Mouse (Mus musculus) mouse trophoblast stem cell (cell line): ENCODE measurements around the gene Sapcd1.

Source experiments
- in situ Hi-C, 2 experiments: fragments of 300-500 bp; cut with MseI, MboI; formaldehyde crosslinking; loops; 2 replicates in 1 of 2; 3 replicates in 1 of 2; pipeline ENCODE4 v1.15.1; 2025

Gene Sapcd1

GRCm38 (mm10) chr17:35027277-35028068, at the start of gene Sapcd1:
Gene Sapcd1 (minus strand): TSS chr17:35028016.
- in situ Hi-C loops: no loop called here

DNA sequence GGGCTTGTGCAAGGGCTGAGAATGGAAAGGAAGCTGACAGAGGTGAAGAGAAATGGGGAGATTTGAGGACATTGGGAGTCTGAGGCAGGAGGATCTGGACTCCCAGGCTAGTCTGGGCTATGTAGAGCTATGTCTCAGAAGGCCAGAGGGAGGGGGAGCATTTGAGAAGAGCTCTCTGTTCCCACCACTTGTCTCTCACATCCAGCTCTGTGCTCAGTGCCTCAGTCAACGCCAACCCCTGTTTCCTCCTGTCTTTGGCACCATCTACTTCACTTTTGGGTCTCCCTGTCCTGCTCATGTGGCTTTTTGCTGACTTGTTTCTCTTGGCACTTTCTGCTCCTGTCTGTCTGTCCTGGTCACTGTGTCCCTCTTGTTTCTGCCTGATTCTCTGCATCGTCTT, 49.5 kb upstream of the Sapcd1 start:
- in situ Hi-C loops: no loop called here

- in situ Hi-C loops: no loop called here
Observed at GRCm38 (mm10) chr17:35076507-35077176, 48.8 kb upstream of the Sapcd1 start, which contains the start of gene Ly6g6e. Gene Ly6g6e (plus strand): TSS chr17:35076902.

GRCm38 (mm10) chr17:35074097-35074496, 46.3 kb upstream of the Sapcd1 start:
- in situ Hi-C loops: no loop called here

GRCm38 (mm10) chr17:35071454-35071853, 43.6 kb upstream of the Sapcd1 start:
- in situ Hi-C loops: no loop called here

GRCm38 (mm10) chr17:35070556-35071229, 42.9 kb upstream of the Sapcd1 start:
- in situ Hi-C loops: no loop called here

DNA sequence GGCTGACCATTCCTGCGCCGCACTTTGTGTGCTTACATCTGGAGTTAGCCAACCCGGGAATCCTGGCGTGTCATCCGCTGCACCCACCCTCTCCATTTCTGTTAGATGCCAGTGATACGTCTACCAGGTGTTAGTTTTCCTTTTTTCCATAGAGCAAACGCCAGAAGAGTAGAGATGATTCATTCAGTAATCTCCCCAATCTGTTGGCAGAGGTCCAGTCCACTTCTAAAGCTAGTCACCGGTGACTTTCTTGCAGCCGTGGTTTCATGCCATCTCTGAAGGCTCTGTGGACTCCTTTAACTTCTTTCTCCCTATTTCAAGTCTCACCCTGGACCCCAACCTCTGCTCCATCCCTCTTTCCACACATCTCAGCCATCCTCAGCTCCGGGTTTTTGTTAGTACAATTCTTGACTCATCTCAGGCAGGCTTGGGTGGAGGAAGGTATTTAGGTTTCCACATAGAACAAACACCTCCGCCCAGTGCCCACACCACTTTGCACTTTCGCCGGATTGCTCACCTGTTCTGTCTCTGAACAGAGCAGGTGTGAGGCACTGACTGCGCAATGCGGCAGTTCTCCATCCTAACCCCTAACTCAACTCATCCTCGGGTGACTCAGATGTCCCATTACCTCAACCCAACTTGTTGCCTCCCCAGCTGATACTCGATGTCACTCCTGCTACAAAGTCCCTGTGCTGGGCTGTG, 40.5 kb upstream of the Sapcd1 start:
- in situ Hi-C loops: no loop called here

GRCm38 (mm10) chr17:35066084-35066483, 38.3 kb upstream of the Sapcd1 start, which contains the start of gene Mpig6b:
Gene Mpig6b (minus strand): TSS chr17:35066184.
- in situ Hi-C loops: no loop called here

DNA sequence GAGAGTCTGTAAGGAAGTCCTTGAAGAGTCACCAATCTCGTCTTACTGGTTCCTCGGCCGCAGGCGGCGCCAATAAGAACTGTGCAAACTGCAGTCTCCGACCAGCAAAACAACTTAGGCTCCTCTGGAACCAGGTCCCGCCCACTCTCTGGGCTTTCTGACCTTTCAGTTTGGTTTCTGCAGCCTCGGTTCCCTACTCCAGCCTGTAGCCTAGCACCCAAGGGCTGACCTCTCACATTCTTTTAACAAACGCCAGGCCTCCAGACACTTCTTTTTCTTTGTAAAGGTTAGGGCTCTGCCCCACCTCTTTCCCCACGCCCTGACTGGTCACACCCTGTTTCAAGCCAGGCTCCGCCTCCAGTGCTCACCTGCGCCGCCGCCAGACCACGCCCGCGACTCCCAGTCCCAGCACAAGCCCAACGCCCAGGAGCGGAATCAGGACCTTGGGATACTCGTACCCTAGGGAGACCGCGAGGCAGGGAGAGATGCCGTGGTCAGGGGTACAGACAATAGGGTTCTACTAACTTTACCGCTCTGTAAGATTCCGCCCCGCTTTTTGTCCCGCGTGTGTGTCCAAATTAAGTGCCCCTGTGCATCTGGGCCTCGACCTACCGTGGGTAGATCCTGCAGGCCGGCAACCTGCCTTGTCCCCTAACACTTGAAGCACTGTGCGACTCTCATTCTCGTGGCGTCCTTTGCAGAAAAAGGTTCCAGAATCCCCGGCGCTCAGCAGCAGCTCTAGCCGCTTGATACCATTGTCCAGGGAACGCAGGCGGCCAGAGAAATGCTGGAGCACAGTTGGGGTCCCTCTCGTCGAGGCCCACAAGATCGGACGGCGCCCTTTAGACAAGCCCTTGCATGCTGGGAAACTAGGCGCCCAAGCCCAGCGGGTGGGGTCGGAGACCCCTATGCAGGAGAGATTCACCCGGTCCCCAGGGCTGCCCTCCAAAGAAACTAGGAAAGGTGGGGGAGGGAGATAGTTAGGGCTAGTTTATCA, 37.4 kb upstream of the Sapcd1 start, which contains the start of gene Ly6g6c:
Gene Ly6g6c, plus strand, starts transcription at position 438 of the 997 bp plus-strand sequence.
- in situ Hi-C loops: no loop called here

DNA sequence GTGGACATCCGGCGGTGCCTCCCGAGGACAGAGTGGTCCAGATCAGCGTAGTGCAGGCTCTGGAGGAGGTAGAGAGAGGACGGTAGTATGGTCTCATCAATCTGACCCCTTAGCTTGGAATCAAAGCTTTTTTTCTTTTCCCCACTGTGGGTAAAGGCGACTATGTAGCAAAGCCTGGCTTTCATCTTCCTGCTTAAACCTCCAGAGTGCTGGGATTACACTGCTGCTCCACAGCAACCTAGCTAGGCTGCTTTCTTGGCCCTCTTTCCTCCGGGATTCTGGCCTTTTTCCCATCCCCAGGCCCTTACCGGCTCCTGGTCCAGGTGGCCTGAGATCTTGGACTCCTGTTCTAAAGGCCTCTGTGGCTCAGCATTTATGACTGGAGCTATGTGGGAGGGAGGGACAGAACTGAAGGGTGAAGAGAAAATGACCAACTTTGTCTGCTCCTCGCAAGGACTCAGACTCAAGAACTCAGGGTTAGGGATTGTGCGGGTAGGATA, 36.6 kb upstream of the Sapcd1 start:
- in situ Hi-C loops: no loop called here

GRCm38 (mm10) chr17:35063466-35063865, 35.6 kb upstream of the Sapcd1 start:
- in situ Hi-C loops: no loop called here

DNA sequence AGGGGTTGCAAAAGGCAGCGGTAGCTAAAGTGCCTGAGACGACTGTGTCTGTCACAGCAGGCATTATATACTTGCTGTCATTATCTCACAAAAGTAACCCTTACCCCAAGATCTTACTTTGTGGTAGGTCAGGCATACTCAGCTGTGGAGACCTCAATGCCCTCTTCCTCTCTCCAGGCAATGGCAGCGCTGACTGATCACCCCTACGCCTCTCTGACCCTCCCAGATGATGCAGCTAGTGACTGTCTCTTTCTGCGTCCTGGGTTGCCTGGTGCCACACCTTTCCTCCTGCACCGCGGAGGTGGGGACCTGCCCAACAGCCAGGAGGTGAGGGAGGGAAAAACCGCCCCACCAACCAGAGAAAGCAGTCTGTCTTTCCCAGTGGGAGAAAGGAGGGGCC, 33.5 kb upstream of the Sapcd1 start:
- in situ Hi-C loops: no loop called here

- in situ Hi-C loops: no loop called here
Observed at GRCm38 (mm10) chr17:35060737-35061297, 33.0 kb upstream of the Sapcd1 start.

GRCm38 (mm10) chr17:35060071-35060470, 32.3 kb upstream of the Sapcd1 start:
- in situ Hi-C loops: no loop called here

DNA sequence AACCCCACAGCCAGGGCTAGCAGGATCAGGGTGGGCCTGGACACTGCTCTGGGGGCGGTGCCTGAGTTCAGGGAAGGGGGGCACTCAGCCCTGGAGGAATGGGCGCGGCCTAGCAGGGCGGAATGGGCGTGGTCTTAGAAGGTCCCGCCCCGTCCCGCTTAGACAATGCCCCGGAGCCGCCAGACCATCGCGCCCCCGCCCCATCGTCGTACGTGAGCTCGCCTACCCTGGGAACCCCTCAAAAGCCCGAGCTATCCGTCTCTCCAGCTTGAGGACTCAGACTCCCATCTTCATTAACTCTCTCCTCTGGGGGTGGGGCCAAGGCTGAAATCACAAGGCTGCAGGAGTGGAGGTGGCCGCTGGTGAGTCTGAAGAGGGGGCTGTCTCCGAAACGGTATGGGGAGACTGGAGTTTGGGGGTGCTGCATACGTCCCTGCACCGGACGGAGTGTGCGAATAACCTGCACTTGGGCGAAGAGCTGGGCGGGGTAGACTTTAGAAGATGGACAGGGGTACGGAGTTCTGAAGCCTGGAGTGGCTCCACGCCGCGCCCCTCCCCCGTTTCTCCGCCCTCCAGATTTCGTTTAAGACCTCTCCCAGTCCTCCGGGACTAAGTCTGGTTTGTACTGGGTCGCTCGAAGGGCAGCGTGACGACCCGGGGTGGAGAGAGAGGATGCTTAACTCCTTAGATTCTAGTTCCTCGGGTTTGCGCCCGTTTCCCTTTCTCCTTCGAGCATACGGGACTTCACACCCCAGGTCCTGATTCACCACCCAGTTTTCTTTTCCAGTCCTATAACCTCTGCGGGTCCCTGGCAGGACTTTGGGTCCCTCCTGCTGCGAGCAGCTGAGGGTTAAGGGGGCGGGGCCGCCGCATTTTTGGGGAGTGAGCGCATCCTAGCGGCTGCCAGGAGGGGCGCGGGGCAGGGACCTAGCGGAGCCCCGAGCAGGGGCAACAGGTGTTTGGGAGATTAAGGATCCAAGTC, 31.4 kb upstream of the Sapcd1 start, which contains the start of gene Ddah2:
Gene Ddah2, plus strand, starts transcription at position 125 of the 982 bp plus-strand sequence.
- in situ Hi-C loops: no loop called here

DNA sequence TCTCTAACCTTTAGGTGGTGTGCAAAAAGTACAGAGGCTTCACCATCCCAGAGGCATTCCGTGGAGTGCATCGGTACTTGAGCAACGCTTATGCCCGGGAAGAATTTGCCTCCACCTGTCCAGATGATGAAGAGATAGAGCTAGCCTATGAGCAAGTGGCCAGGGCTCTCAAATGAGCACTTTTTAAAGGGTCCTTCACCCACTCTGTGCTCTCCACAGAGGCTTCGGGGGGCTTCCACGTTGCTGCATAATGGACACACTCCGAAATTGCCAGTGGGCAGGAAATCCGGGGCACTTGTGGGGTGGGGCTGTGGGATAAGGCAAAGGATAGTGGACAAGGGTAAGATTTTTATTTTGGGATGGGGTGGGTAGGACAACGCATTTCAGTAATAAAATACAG, 30.5 kb upstream of the Sapcd1 start:
- in situ Hi-C loops: no loop called here

DNA sequence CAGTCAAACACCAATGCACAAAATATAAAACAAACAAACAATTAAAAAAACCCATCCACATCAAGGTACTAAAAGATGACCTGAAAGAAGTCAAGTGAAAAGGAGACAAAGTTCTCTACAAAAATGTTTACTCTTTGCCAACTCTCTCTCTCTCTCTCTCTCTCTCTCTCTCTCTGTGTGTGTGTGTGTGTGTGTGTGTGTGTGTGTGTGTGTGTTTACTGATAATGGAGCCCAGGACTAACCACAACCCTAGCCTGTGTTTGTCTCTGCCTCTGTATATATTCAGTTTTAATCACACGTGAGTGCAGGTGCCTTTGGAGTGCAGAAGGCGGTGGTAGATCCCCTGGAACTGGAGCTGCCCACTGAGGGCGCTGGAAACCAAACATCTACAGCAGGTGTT, 29.3 kb upstream of the Sapcd1 start:
- in situ Hi-C loops: no loop called here

GRCm38 (mm10) chr17:35055691-35056495, 28.1 kb upstream of the Sapcd1 start:
- in situ Hi-C loops: no loop called here
